Mouse (Mus musculus) liver, adult 2 months (tissue): ENCODE data around the gene Papola. TPM values are rescaled to one million over a fixed set of nuclear protein-coding genes. Genes with fewer than 3 reads are reported as not detected.
A peak's percentile ranks its signal among the peaks of the same experiment; 100 is the strongest.

Experiments used
- DNase-seq: peaks from one replicate; pipeline ENCODE4 v3.0.0-alpha.2; 2011; ENCODE audit warnings: low read depth, low spot score; ENCODE audit errors: extremely low read depth
- H3K27ac ChIP-seq: fragments of 200-500 bp; replicated peaks from 2 replicates; pipeline ENCODE4 v1.5.1; 2012; ENCODE audit warnings: low read depth, mild to moderate bottlenecking, control low read depth, inconsistent platforms, low read length; ENCODE audit not compliant: insufficient read depth
- H3K27me3 ChIP-seq: fragments of 200-500 bp; 2 replicates; pipeline ENCODE4 v1.6.1; 2012; ENCODE audit warnings: mild to moderate bottlenecking, moderate library complexity, low read length, inconsistent platforms; ENCODE audit not compliant: control insufficient read depth, insufficient read depth
- H3K36me3 ChIP-seq: fragments of 200-500 bp; 2 replicates; pipeline ENCODE4 v1.6.1; 2012; ENCODE audit warnings: low read length, inconsistent platforms; ENCODE audit not compliant: control insufficient read depth, insufficient read depth
- H3K4me1 ChIP-seq: fragments of 200-500 bp; 2 replicates; pipeline ENCODE4 v1.6.1; 2011; ENCODE audit warnings: low read length; ENCODE audit not compliant: control insufficient read depth, insufficient read depth
- H3K4me3 ChIP-seq: fragments of 200-500 bp; 2 replicates; pipeline ENCODE4 v1.5.1; 2011; ENCODE audit warnings: low read depth, mild to moderate bottlenecking, control low read depth, low read length, moderate library complexity; ENCODE audit not compliant: insufficient read depth
- H3K79me2 ChIP-seq: fragments of 200-500 bp; 2 replicates; pipeline ENCODE4 v1.6.1; 2012; ENCODE audit warnings: inconsistent platforms, mild to moderate bottlenecking, low read length, moderate library complexity; ENCODE audit not compliant: control insufficient read depth, insufficient read depth
- H3K9ac ChIP-seq: fragments of 200-500 bp; 2 replicates; pipeline ENCODE4 v1.6.1; 2012; ENCODE audit warnings: low read depth, mild to moderate bottlenecking, control low read depth, inconsistent platforms, low read length
- CTCF ChIP-seq: fragments of 200-500 bp; IDR thresholded peaks from 2 replicates; pipeline ENCODE4 v1.5.1; 2011; ENCODE audit warnings: low read depth, low read length, control low read depth
- POLR2A ChIP-seq: fragments of 200-500 bp; IDR thresholded peaks from 2 replicates; pipeline ENCODE4 v1.6.1; 2011; ENCODE audit warnings: low read length, control low read depth; ENCODE audit not compliant: insufficient read depth; ENCODE audit errors: extremely low read depth
- WGBS: fragments of 180-500 bp; shearing (Covaris S2); methylation state at CpG from one replicate; pipeline ENCODE4 v1.1.7; 2018; 5-methylcytosine and 5-hydroxymethylcytosine counted together
- polyA plus RNA-seq: library from polyadenylated mRNA; depleted of rRNA; stranded (reverse); fragments of >200 nt; gene quantifications from 2 replicates; pipeline ENCODE4 v1.2.3, GENCODE M21; 2012
- total RNA-seq: library from RNA; depleted of rRNA; stranded (reverse); fragments of >200 nt; gene quantifications from 2 replicates; pipeline ENCODE4 v1.2.3, GENCODE M21; 2014

Papola gene
- total and polyA plus RNA-seq, 2 experiments: 42.0 to 68.4 TPM

DNA sequence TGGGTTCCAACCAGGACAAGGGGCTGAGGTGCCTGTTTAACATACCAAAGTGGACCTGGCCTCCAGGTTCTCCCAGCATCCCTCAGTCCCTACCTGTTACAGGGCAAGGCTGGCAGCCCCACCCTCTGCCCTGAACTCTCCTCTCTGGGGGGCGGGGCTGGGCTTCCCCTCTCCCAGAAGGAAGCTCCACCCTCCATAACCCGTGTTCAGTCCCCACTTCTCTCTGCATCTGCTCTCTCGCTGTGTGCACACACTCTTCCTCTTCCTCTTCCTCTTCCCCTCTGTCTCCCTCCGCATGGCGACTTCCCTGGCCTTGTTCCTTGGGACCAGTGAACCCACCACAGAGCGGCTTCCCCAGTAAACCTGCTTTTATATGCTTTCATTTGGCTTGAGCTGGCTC lies 84.7 kb downstream of the Papola start:
- Histone ChIP-seq H3K4me3 (no peak overlapping the region), H3K4me1 (no peaks in the 10 kb centered on the region), H3K9ac (no peak overlapping the region), H3K36me3 (no peaks in the 10 kb centered on the region), H3K27me3 (no peaks in the 10 kb centered on the region; the same call in 1 of the 2 replicates), H3K79me2 (no peaks in the 10 kb centered on the region), H3K27ac (no peak overlapping the region)
- DNase-seq: no peak
- no peak for TF ChIP-seq POLR2A
- TF ChIP-seq CTCF: no peak
- 26% methylated on average over 6 of the region's 6 CpGs for WGBS

DNA sequence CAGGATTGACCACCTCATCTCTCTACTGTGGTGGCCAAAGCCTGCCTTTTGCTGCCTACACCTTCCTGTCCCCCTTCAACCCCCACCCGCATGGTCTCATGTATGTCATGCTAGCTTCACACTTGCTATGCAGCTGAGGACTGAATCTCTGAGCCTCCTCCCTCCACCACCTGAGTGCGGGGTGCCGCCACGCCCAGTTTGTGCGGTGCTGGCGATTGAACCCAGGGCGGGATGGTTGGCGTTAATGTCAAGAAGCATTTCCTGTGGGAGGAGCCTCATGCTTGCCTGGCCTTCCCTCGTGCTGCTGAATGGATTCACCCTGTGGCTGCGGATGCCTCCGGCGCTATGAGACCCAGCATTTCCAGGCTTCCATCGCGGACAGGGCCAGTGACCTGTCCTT lies 85.2 kb downstream of the Papola start:
- TF ChIP-seq CTCF (no peak), POLR2A (no peak)
- no peak overlapping the region for H3K27ac ChIP-seq
- no peak overlapping the region for H3K4me3 ChIP-seq
- H3K27me3 ChIP-seq: no peaks in the 10 kb centered on the region; the same call in 1 of the 2 replicates
- H3K9ac ChIP-seq: no peak overlapping the region
- 32% methylated on average over 14 of the region's 14 CpGs for WGBS
- H3K4me1 ChIP-seq: no peaks in the 10 kb centered on the region
- no peak for DNase-seq
- H3K79me2 ChIP-seq: no peaks in the 10 kb centered on the region
- no peaks in the 10 kb centered on the region for H3K36me3 ChIP-seq

DNA sequence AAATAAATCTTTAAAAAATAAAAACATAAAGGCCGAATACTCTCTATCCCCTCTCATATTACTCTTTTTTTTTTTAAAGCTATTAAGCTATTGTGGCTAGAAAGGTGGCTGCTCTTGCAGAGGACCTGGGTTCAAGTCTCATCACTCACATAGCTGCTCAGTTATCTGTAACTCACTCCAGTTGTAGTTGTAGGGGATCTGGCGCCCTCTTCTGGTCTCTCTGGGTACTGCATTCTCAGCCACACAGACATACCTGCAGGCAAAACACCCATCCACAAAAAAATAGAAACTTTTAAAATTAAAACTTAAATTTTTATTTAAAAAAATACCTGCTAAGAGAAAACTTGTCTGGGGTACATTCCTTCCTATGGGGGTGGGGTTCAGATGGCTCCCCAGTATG lies 88.8 kb downstream of the Papola start:
- Histone ChIP-seq H3K79me2 (no peaks in the 10 kb centered on the region), H3K4me1 (no peaks in the 10 kb centered on the region), H3K4me3 (no peak overlapping the region), H3K36me3 (no peaks in the 10 kb centered on the region), H3K27me3 (no peaks in the 10 kb centered on the region; the same call in 1 of the 2 replicates), H3K27ac (no peak overlapping the region), H3K9ac (no peak overlapping the region)
- WGBS: 52% methylated on average over 2 of the region's 2 CpGs
- TF ChIP-seq POLR2A: no peak
- TF ChIP-seq CTCF: peak; percentile 29; the same call in 1 of the 2 replicates
- DNase-seq: no peak

DNA sequence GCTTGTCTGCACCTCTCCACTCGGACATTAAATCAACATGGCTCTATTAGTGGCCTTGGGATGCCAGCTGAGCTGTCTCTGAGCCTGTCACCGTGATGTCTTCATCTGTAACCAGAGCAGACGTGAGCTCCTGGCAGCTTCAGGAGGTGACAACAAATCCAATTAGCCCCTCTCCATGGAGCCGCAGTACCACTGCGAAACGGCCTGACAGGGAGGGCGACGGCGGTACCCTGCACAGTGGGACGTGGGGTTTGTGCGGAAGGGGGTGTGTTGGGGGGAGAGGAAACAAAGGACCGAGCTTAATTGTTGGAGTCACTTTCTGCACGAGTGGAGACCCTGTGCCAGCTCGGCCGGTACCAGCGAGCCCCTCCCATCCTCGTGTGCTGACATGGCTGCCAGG lies 90.6 kb downstream of the Papola start:
- H3K79me2 ChIP-seq: no peaks in the 10 kb centered on the region
- H3K4me3 ChIP-seq: no peak overlapping the region
- H3K36me3 ChIP-seq: no peaks in the 10 kb centered on the region
- H3K27ac ChIP-seq: no peak overlapping the region
- 13% methylated on average over 17 of the region's 17 CpGs for WGBS
- TF ChIP-seq CTCF (no peak), POLR2A (no peak)
- no peak overlapping the region for H3K9ac ChIP-seq
- no peaks in the 10 kb centered on the region; the same call in 1 of the 2 replicates for H3K27me3 ChIP-seq
- no peak for DNase-seq
- H3K4me1 ChIP-seq: no peaks in the 10 kb centered on the region

DNA sequence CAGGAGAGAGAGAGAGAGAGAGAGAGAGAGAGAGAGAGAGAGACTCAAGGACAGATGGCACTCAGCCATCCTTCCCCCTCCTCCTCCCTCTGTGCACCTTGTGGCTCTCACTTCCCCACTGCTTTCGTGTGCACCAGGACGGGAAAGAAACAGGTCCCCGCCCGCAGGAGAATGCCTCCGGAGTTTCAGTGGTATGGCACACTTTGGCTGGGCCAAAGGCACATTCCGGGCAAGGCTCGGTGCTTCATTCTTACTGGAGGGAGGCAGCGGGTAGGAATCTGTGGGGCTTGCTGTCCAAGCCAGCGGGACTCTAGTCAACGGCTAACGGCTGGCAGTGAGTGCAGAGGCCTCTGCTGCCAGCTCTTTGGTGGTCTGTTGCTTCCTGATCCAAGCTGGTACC lies 92.0 kb downstream of the Papola start:
- Histone ChIP-seq H3K4me3 (no peak overlapping the region), H3K79me2 (no peaks in the 10 kb centered on the region), H3K36me3 (no peaks in the 10 kb centered on the region), H3K4me1 (no peaks in the 10 kb centered on the region), H3K27me3 (no peaks in the 10 kb centered on the region; the same call in 1 of the 2 replicates), H3K9ac (no peak overlapping the region), H3K27ac (no peak overlapping the region)
- TF ChIP-seq POLR2A (no peak), CTCF (no peak)
- DNase-seq: no peak
- 64% methylated on average over 11 of the region's 11 CpGs for WGBS

DNA sequence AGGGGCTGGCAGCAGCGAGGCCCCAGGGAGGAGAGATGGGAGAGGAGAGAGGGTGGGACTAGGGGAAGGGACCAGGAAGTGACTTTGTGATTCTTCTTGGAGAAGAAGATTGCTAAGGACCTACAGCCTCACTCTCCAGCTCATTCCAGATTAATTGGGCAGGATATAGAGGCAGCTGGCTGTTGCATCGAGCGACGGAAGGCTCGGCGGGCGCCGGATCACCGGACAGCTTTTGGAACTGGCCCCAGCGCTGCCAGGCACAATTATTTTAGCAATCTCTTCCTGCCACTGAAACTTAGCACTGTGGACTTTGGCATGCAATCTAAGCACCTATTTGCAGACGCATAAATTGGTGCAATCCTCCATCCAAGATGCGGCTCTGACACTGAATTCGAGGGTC lies 92.4 kb downstream of the Papola start:
- 75% methylated on average over 13 of the region's 13 CpGs for WGBS
- no peak for DNase-seq

More for the DNA sequence above, 92.4 kb downstream of the Papola start:
- no peak overlapping the region for H3K4me3 ChIP-seq
- H3K4me1 ChIP-seq: no peaks in the 10 kb centered on the region
- no peaks in the 10 kb centered on the region for H3K36me3 ChIP-seq
- no peaks in the 10 kb centered on the region for H3K27me3 ChIP-seq
- no peak overlapping the region for H3K27ac ChIP-seq
- TF ChIP-seq POLR2A: no peak
- no peak for TF ChIP-seq CTCF
- H3K79me2 ChIP-seq: no peaks in the 10 kb centered on the region
- no peak overlapping the region for H3K9ac ChIP-seq
